Mouse (Mus musculus): ENCODE results near the gene Chd2. TPM values are rescaled to one million over a fixed set of nuclear protein-coding genes. Genes with fewer than 3 reads are reported as not detected.

Chd2 gene
- 60.1 and 96.4 TPM in 2 replicates for polyA plus RNA-seq (2011; ENCODE audit: insufficient read depth, insufficient read length, low replicate concordance, missing spikeins)

- TF ChIP-seq POLR2A (IDR thresholded peaks at IDR 0.05; ENCODE audit: borderline replicate concordance, control insufficient read depth, low read depth, low read length) = peak; percentile 79
- no peak for TF ChIP-seq CTCF (IDR thresholded peaks at IDR 0.05; ENCODE audit: control insufficient read depth, insufficient read depth, low read length)
- Histone ChIP-seq H3K4me1 (ENCODE audit: control insufficient read depth, insufficient read depth, low read length) (no peaks in the 10 kb centered on the region; the same call in 1 of the 2 replicates), H3K4me3 (replicated peaks; ENCODE audit: control insufficient read depth, low read depth, low read length) (peak within 1 kb of the TSS; percentile 62), H3K27ac (ENCODE audit: control insufficient read depth, insufficient read depth, low read depth, low read length, poor library complexity) (peak within 1 kb of the TSS; percentile 100)
- WGBS = 0% methylated on average over 15 of the region's 15 CpGs
Measured at GRCm38 (mm10) chr7:73541412-73542130, at the start of gene Chd2. TSS of gene Chd2 (minus strand) at chr7:73541830.

GRCm38 (mm10) chr7:73590757-73591156 is 49.1 kb upstream of the Chd2 start:
- no peak overlapping the region for H3K4me3 ChIP-seq (replicated peaks; ENCODE audit: control insufficient read depth, low read depth, low read length)
- TF ChIP-seq CTCF (IDR thresholded peaks at IDR 0.05; ENCODE audit: control insufficient read depth, insufficient read depth, low read length) (no peak), POLR2A (IDR thresholded peaks at IDR 0.05; ENCODE audit: borderline replicate concordance, control insufficient read depth, low read depth, low read length) (no peak)
- WGBS = 84% methylated on average over 5 of the region's 5 CpGs
- no peak overlapping the region for H3K27ac ChIP-seq (ENCODE audit: control insufficient read depth, insufficient read depth, low read depth, low read length, poor library complexity)
- no peaks in the 10 kb centered on the region for H3K4me1 ChIP-seq (ENCODE audit: control insufficient read depth, insufficient read depth, low read length)

GRCm38 (mm10) chr7:73589208-73589771 is 47.7 kb upstream of the Chd2 start:
- no peak overlapping the region for H3K4me3 ChIP-seq (replicated peaks; ENCODE audit: control insufficient read depth, low read depth, low read length)
- no peak overlapping the region for H3K27ac ChIP-seq (ENCODE audit: control insufficient read depth, insufficient read depth, low read depth, low read length, poor library complexity)
- H3K4me1 ChIP-seq (ENCODE audit: control insufficient read depth, insufficient read depth, low read length) = peaks cover 5% of the 10 kb centered on the region
- WGBS = 73% methylated on average over 14 of the region's 14 CpGs
- TF ChIP-seq CTCF (IDR thresholded peaks at IDR 0.05; ENCODE audit: control insufficient read depth, insufficient read depth, low read length) (no peak), POLR2A (IDR thresholded peaks at IDR 0.05; ENCODE audit: borderline replicate concordance, control insufficient read depth, low read depth, low read length) (no peak)

- Histone ChIP-seq H3K27ac (ENCODE audit: control insufficient read depth, insufficient read depth, low read depth, low read length, poor library complexity) (no peak overlapping the region), H3K4me3 (replicated peaks; ENCODE audit: control insufficient read depth, low read depth, low read length) (no peak overlapping the region), H3K4me1 (ENCODE audit: control insufficient read depth, insufficient read depth, low read length) (peaks cover 6% of the 10 kb centered on the region)
- WGBS = 82% methylated on average over 8 of the region's 8 CpGs
- TF ChIP-seq POLR2A (IDR thresholded peaks at IDR 0.05; ENCODE audit: borderline replicate concordance, control insufficient read depth, low read depth, low read length) (no peak), CTCF (IDR thresholded peaks at IDR 0.05; ENCODE audit: control insufficient read depth, insufficient read depth, low read length) (no peak)
Measured at GRCm38 (mm10) chr7:73588351-73588906, 46.8 kb upstream of the Chd2 start.

- peaks cover 8% of the 10 kb centered on the region for H3K4me1 ChIP-seq (ENCODE audit: control insufficient read depth, insufficient read depth, low read length)
- TF ChIP-seq POLR2A (IDR thresholded peaks at IDR 0.05; ENCODE audit: borderline replicate concordance, control insufficient read depth, low read depth, low read length) (no peak), CTCF (IDR thresholded peaks at IDR 0.05; ENCODE audit: control insufficient read depth, insufficient read depth, low read length) (no peak)
- H3K4me3 ChIP-seq (replicated peaks; ENCODE audit: control insufficient read depth, low read depth, low read length) = no peak overlapping the region
- 89% methylated on average over 6 of the region's 6 CpGs for WGBS
- H3K27ac ChIP-seq (ENCODE audit: control insufficient read depth, insufficient read depth, low read depth, low read length, poor library complexity) = no peak overlapping the region
Measured at GRCm38 (mm10) chr7:73586717-73587116, 45.1 kb upstream of the Chd2 start.

DNA sequence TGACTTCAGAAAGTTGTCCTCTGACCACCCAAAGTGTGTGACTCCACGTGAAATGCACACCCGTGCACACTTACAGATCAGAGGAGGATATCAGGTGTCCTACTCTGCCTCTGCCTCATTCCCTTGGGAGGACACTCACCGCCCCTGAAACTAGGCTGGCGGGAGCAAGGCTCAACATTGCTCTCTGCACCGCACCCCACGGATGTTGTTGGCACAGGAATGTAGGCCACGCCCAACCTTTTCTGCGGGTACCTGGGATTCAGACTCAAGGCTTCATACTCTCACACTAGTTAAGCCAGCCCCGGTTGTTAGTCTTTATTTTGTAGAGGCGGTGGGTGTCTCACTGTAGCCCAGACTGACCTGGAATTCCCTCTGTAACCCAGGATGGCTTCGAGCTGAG is 44.6 kb upstream of the Chd2 start:
- 86% methylated on average over 11 of the region's 11 CpGs for WGBS

DNA sequence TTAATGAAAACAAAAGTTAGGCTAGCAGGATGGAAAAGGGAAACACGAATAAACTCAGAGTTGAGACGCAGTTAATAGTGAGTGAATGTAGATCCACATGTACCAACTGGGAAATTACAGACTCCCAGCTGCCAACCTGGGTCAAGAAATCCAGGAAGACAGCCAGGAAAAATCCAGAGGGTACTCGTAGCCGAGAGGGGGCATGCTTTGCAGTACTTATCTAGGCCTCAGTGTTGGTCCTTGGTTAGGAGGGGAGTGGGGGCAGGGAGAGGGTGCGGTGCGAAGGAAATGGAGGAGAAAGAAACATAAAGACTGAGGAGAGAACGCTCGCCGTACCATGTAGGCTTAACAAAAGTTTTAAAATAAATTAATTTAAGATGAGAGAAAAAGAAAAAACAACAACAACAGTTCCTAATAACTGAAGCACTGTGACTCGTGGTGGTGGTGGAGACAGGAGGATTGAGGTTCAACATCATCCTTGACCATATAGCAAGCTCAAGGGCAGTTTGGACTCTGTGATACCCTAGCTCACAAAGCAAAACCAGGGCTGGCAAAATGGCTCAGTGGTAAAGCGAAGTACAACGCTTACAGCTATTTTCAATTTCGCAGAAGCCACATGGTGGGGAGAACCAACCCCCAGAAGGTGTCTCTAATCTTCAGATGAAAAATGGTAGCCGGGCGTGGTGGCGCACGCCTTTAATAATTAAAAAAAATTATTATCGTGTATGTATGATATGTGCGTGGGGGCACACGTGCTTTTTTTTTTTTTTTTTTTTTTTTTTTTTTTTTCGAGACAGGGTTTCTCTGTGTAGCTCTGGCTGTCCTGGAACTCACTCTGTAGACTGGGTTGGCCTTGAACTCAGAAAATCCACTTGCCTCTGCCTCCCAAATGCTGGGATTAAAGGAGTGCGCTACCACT is 43.7 kb upstream of the Chd2 start:
- no peak for TF ChIP-seq POLR2A (IDR thresholded peaks at IDR 0.05; ENCODE audit: borderline replicate concordance, control insufficient read depth, low read depth, low read length)
- no peak for TF ChIP-seq CTCF (IDR thresholded peaks at IDR 0.05; ENCODE audit: control insufficient read depth, insufficient read depth, low read length)
- Histone ChIP-seq H3K4me3 (replicated peaks; ENCODE audit: control insufficient read depth, low read depth, low read length) (no peak overlapping the region), H3K27ac (ENCODE audit: control insufficient read depth, insufficient read depth, low read depth, low read length, poor library complexity) (peak overlapping the region; percentile 22; the same call in 1 of the 2 replicates), H3K4me1 (ENCODE audit: control insufficient read depth, insufficient read depth, low read length) (peaks cover 8% of the 10 kb centered on the region)
- 82% methylated on average over 22 of the region's 22 CpGs for WGBS

More for the DNA sequence above, 44.6 kb upstream of the Chd2 start:
- no peak overlapping the region for H3K4me3 ChIP-seq (replicated peaks; ENCODE audit: control insufficient read depth, low read depth, low read length)
- TF ChIP-seq POLR2A (IDR thresholded peaks at IDR 0.05; ENCODE audit: borderline replicate concordance, control insufficient read depth, low read depth, low read length) (no peak), CTCF (IDR thresholded peaks at IDR 0.05; ENCODE audit: control insufficient read depth, insufficient read depth, low read length) (no peak)
- H3K4me1 ChIP-seq (ENCODE audit: control insufficient read depth, insufficient read depth, low read length) = peaks cover 8% of the 10 kb centered on the region
- H3K27ac ChIP-seq (ENCODE audit: control insufficient read depth, insufficient read depth, low read depth, low read length, poor library complexity) = no peak overlapping the region
